Mouse (Mus musculus) B cell, adult 2 months (primary cell): ENCODE data around the gene Slc4a4.
"Not testable (repeated sequence)": the region's sequence is repeated elsewhere in the genome, so short reads cannot be mapped to it uniquely, and the experiment has no call there.

Source experiments
- DNase-seq, 2 experiments: peaks; one replicate each; pipeline ENCODE4 v3.0.0; 2022

The Slc4a4 gene

GRCm38 (mm10) chr5:88964685-88965290 lies 78.2 kb downstream of the Slc4a4 start:
- no peak for DNase-seq

- DNase-seq = no peak
These were observed 79.9 kb downstream of the Slc4a4 start for GRCm38 (mm10) chr5:88966507-88966906.

- no peak for DNase-seq
These were observed 82.5 kb downstream of the Slc4a4 start for GRCm38 (mm10) chr5:88968923-88969639.

GRCm38 (mm10) chr5:88971554-88971953 lies 84.9 kb downstream of the Slc4a4 start:
- no peak for DNase-seq

- DNase-seq = no peak
These were observed 85.7 kb downstream of the Slc4a4 start for GRCm38 (mm10) chr5:88972277-88972676.

GRCm38 (mm10) chr5:88973130-88973529 lies 86.5 kb downstream of the Slc4a4 start:
- DNase-seq = no peak

GRCm38 (mm10) chr5:88975694-88976093 lies 89.1 kb downstream of the Slc4a4 start:
- DNase-seq = no peak

- DNase-seq = no peak
These were observed 89.8 kb downstream of the Slc4a4 start for GRCm38 (mm10) chr5:88976428-88976827.

GRCm38 (mm10) chr5:88980740-88981139 lies 94.1 kb downstream of the Slc4a4 start:
- DNase-seq = no peak

- peak in 1 of 2 experiments; percentile 4 for DNase-seq
These were observed 94.8 kb downstream of the Slc4a4 start for GRCm38 (mm10) chr5:88981243-88982014.

- no peak for DNase-seq
These were observed 95.6 kb downstream of the Slc4a4 start for GRCm38 (mm10) chr5:88982040-88982736.

GRCm38 (mm10) chr5:88983170-88983569 lies 96.6 kb downstream of the Slc4a4 start:
- no peak for DNase-seq

- no peak for DNase-seq
These were observed 97.0 kb downstream of the Slc4a4 start for GRCm38 (mm10) chr5:88983652-88984051.

- DNase-seq = no peak
These were observed 102.4 kb downstream of the Slc4a4 start for GRCm38 (mm10) chr5:88989018-88989417.

GRCm38 (mm10) chr5:88990196-88990747 lies 103.7 kb downstream of the Slc4a4 start:
- no peak for DNase-seq

- DNase-seq = not testable (repeated sequence)
These were observed 104.7 kb downstream of the Slc4a4 start for GRCm38 (mm10) chr5:88991309-88991708.

- DNase-seq = no peak
These were observed 107.9 kb downstream of the Slc4a4 start for GRCm38 (mm10) chr5:88994533-88994932.

GRCm38 (mm10) chr5:88996246-88996645 lies 109.6 kb downstream of the Slc4a4 start:
- DNase-seq = no peak

- no peak for DNase-seq
These were observed 110.7 kb downstream of the Slc4a4 start for GRCm38 (mm10) chr5:88997277-88997676.

GRCm38 (mm10) chr5:88999793-89000192 lies 113.2 kb downstream of the Slc4a4 start:
- no peak for DNase-seq

GRCm38 (mm10) chr5:89000598-89000997 lies 114.0 kb downstream of the Slc4a4 start:
- no peak for DNase-seq

GRCm38 (mm10) chr5:89010116-89010515 lies 123.5 kb downstream of the Slc4a4 start:
- DNase-seq = no peak

- DNase-seq = no peak
These were observed 125.8 kb downstream of the Slc4a4 start for GRCm38 (mm10) chr5:89012456-89012855.
